Mouse (Mus musculus): ENCODE measurements at regions not wholly inside any gene's neighbourhood (a gene's known extent, or its start where the extent isn't known, plus 50 kb on each side); places are given as distances from the start of the nearest gene placed in this dataset.

GRCm38 (mm10) chr17:72666961-72667360 is 62.5 kb upstream of the Alk start:
- TF ChIP-seq POLR2A (IDR thresholded peaks at IDR 0.05; ENCODE audit: borderline replicate concordance, control insufficient read depth, low read depth, low read length) (no peak), CTCF (IDR thresholded peaks at IDR 0.05; ENCODE audit: control insufficient read depth, insufficient read depth, low read length) (no peak)

All from bone marrow, adult 2 months (tissue).